Mouse (Mus musculus) C2C12 (cell line): ENCODE measurements around the gene Bicd2.
A peak's percentile ranks its signal among the peaks of the same experiment; 100 is the strongest.

Source experiments
- CEBPB ChIP-seq: IDR thresholded peaks from one replicate; pipeline ENCODE4 v1.6.1; 2011; ENCODE audit warnings: low read depth, mild to moderate bottlenecking, control low read depth, moderate library complexity
- CTCF ChIP-seq: IDR thresholded peaks from one replicate; pipeline ENCODE4 v1.5.1; 2011; ENCODE audit not compliant: control insufficient read depth, insufficient read depth, insufficient read length
- FOSL1 ChIP-seq: IDR thresholded peaks from one replicate; pipeline ENCODE4 v1.8.0; 2011; ENCODE audit warnings: mild to moderate bottlenecking, low read length; ENCODE audit not compliant: poor library complexity, insufficient read depth, severe bottlenecking
- MAX ChIP-seq: IDR thresholded peaks from one replicate; pipeline ENCODE4 v1.6.1; 2011; ENCODE audit warnings: mild to moderate bottlenecking, control low read depth
- MYOD1 ChIP-seq: IDR thresholded peaks from one replicate; pipeline ENCODE4 v1.6.1; 2011; ENCODE audit warnings: low read depth; ENCODE audit not compliant: control insufficient read depth, insufficient read length
- MYOG ChIP-seq: IDR thresholded peaks from one replicate; pipeline ENCODE4 v1.6.1; 2011; ENCODE audit not compliant: control insufficient read depth, insufficient read length; ENCODE audit errors: extremely low read depth
- USF1 ChIP-seq: IDR thresholded peaks from one replicate; pipeline ENCODE4 v1.6.1; 2011; ENCODE audit warnings: low read depth, mild to moderate bottlenecking, control low read depth, moderate library complexity

GRCm38 (mm10) chr13:49364716-49365115 is 23.3 kb downstream of the Bicd2 start:
- TF ChIP-seq CTCF: no peak
- no peak for TF ChIP-seq USF1
- no peak for TF ChIP-seq MYOD1
- peak; percentile 94 for TF ChIP-seq CEBPB
- TF ChIP-seq MAX: no peak
- no peak for TF ChIP-seq FOSL1
- TF ChIP-seq MYOG: no peak
